Mouse (Mus musculus): Measurements from ENCODE around the gene Parp3. TPM values are rescaled to one million over a fixed set of nuclear protein-coding genes. Genes with fewer than 3 reads are reported as not detected.

The Parp3 gene
- polyA plus RNA-seq, 1 experiment from 2014 or later, result 6.1 TPM

DNA sequence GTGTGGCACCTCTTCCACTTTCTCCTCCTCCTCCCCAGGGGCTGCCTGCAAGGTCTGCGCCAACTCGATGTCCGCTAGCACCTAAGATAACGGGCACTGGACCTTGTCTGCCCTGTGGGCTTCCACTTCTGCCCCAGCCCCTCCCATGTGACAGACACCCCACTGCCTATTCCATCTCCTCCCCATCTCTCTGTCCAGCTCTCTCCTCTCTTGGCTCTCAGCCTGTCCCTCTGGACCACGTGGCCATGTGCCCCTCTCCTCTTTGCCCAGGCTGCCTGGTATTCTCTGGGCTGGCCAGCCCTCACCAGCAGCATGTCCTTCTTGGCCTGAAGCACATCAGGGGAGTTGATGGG is 3.0 kb downstream of the Parp3 start:
- peaks cover 3% of the 10 kb centered on the region; the same call in 1 of the 2 replicates for H3K27me3 ChIP-seq
- no peak overlapping the region for H3K4me3 ChIP-seq
- no peaks in the 10 kb centered on the region for H3K9me3 ChIP-seq
- no peak overlapping the region for H3K9ac ChIP-seq
- no peak overlapping the region for H3K4me2 ChIP-seq
- peaks cover 58% of the 10 kb centered on the region for H3K4me1 ChIP-seq
- no peaks in the 10 kb centered on the region for H3K36me3 ChIP-seq
- no peak overlapping the region for H3K27ac ChIP-seq
- ATAC-seq (ENCODE audit: insufficient number of reproducible peaks, low FRiP score, low TSS enrichment, low read depth), result no peak
- 79% methylated on average over 5 of the region's 5 CpGs for WGBS

DNA sequence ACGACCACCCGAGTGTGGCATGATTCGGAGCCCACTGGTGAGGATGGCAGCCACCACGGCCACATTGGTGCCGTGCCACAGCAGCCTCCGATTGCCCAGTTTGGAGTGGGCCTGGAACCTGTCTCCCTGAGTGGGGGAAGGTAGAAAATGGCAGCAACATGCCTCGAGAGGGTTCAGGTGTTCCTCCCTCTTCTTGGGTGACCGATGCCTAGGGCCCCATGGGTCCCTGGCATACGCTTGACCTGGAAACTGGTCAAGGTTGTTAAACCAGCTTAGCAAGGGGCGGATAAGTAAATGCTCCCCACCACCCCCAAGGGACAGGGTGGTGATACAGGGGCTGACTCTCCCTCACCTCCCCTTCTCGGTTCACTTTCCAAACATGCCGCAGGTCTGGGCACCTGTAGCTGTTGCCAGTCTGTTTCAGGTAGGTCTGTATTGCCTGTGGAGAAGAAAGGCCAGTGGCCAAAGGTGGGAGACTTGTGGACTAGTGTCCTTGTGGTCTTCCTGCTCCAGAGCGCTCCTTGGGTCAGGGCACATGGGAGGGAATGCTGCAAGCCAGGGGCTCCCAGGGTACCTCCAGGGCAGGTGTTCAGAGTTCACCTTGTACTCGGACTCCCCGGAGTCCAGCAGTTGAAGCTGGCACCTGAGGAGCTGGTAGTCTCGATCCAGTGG is 3.5 kb downstream of the Parp3 start:
- H3K4me1 ChIP-seq, result peaks cover 53% of the 10 kb centered on the region
- 87% methylated on average over 16 of the region's 16 CpGs for WGBS

DNA sequence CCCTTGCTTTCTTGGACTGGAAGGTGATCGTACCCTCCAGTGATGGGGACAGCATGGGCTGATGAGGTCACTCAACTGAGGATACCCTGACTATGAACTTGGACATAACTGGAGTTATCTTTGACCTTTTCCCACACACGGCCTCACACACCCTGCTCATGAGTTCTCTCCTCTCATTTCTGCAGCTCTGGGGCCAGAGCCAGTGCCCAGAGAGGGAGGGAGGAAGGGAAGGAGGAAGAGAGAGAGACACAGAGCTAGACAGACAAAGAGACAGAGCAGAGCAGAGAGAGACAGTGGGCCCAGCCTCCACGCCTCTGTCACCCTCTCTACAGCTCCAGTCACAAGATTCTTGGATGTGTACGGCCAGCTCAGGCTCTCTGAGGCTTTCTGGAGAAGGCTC is 4.4 kb downstream of the Parp3 start:
- WGBS, result 69% methylated on average over 4 of the region's 4 CpGs
- no peak for ATAC-seq (ENCODE audit: insufficient number of reproducible peaks, low FRiP score, low TSS enrichment, low read depth)
- no peak overlapping the region for H3K4me2 ChIP-seq

More for the DNA sequence above, 3.5 kb downstream of the Parp3 start:
- Histone ChIP-seq H3K9me3 (no peaks in the 10 kb centered on the region), H3K27ac (no peak overlapping the region), H3K4me2 (no peak overlapping the region), H3K9ac (no peak overlapping the region), H3K36me3 (no peaks in the 10 kb centered on the region), H3K27me3 (peaks cover 3% of the 10 kb centered on the region; the same call in 1 of the 2 replicates), H3K4me3 (no peak overlapping the region)
- no peak for ATAC-seq (ENCODE audit: insufficient number of reproducible peaks, low FRiP score, low TSS enrichment, low read depth)

DNA sequence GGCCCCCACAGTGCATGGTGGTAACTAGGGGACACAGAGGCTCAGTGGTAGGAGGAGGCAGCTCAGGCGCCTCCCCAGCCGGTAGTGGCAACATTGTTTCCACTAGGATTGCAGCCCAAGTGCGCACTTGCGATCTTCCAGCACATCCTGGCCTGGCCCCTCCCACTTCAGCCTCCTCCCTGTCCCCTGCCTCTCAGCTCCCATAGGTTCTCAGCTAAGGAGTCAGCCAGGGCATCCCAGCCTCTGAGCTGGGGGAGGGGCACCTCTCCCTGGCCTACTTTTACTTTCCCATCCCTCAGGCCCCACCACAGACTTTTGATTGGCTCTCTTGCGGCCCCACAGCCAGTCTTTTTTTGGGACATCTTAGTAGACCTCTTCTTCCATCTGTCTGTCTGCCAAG is 4.9 kb downstream of the Parp3 start:
- Histone ChIP-seq H3K4me2 (peak overlapping the region; percentile 15), H3K9me3 (no peaks in the 10 kb centered on the region), H3K4me3 (no peak overlapping the region), H3K9ac (no peak overlapping the region), H3K27me3 (peaks cover 3% of the 10 kb centered on the region; the same call in 1 of the 2 replicates), H3K4me1 (peaks cover 43% of the 10 kb centered on the region), H3K36me3 (no peaks in the 10 kb centered on the region), H3K27ac (no peak overlapping the region)
- WGBS, result 10% methylated on average over 5 of the region's 5 CpGs
- no peak for ATAC-seq (ENCODE audit: insufficient number of reproducible peaks, low FRiP score, low TSS enrichment, low read depth)

More for the DNA sequence above, 4.4 kb downstream of the Parp3 start:
- H3K27me3 ChIP-seq, result peaks cover 3% of the 10 kb centered on the region; the same call in 1 of the 2 replicates
- H3K9ac ChIP-seq, result no peak overlapping the region
- no peaks in the 10 kb centered on the region for H3K36me3 ChIP-seq
- H3K9me3 ChIP-seq, result no peaks in the 10 kb centered on the region
- H3K4me3 ChIP-seq, result no peak overlapping the region
- peaks cover 45% of the 10 kb centered on the region for H3K4me1 ChIP-seq
- H3K27ac ChIP-seq, result no peak overlapping the region

DNA sequence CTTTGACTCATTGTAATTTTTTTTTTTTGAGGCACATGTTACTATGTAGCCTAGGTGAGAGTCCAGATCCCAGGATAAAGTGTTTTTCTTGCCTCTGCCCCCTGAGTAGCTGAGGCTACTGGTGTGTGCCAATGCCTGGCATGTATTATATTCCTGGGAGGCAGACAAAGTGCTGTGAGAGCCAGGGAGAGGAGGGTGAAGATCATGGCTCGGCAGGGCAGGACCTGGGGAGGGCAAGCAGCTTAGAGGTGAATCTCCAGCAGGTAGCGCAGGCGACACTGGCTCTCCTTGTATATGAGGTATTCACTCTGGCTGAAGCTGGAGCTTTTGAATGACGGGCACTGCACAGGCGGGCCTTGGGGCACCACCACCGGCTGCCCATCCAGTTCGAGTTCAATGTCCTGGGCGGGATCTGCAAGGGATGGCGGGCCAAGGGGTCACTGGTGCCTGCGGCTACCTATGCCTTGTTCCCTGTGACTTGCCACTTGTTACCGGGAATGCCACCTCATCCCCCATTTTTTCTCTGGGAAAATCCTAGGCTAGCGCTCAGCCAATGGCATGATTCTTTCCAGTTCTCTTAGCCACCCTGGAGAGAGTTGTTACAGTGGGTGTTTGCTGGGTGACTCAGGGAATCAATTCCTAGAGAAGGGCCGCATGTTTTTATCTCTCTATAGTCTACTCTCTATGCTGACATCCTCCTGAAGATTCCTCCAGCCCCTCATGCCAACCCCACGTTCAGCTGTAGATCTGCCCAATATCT is 5.6 kb downstream of the Parp3 start:
- Histone ChIP-seq H3K9ac (no peak overlapping the region), H3K9me3 (no peaks in the 10 kb centered on the region), H3K27ac (no peak overlapping the region), H3K4me3 (no peak overlapping the region), H3K4me2 (peak overlapping the region; percentile 15; the same call in 1 of the 2 replicates), H3K36me3 (no peaks in the 10 kb centered on the region), H3K27me3 (peaks cover 3% of the 10 kb centered on the region; the same call in 1 of the 2 replicates), H3K4me1 (peaks cover 38% of the 10 kb centered on the region)
- WGBS, result 67% methylated on average over 14 of the region's 14 CpGs
- no peak for ATAC-seq (ENCODE audit: insufficient number of reproducible peaks, low FRiP score, low TSS enrichment, low read depth)

DNA sequence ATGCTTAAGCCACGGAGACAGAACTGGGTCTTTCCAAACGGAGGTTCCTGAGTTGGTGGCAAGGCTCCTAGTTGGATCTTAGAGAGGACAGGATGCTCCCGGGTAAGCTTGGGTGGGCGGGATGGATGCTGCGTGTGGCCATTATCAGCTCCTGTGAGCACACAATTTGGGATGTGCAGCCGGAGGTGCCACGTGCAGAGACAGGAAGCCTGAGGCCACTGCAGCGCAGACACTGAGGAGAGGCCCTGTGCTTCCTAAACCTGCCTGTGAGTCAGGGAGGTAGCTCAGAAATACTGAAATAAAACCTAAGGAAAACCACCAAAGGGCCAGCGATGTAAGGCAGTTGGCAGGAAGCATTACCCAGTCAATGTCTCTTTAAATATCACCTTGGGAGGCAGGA is 7.0 kb downstream of the Parp3 start:
- WGBS, result 60% methylated on average over 9 of the region's 9 CpGs

DNA sequence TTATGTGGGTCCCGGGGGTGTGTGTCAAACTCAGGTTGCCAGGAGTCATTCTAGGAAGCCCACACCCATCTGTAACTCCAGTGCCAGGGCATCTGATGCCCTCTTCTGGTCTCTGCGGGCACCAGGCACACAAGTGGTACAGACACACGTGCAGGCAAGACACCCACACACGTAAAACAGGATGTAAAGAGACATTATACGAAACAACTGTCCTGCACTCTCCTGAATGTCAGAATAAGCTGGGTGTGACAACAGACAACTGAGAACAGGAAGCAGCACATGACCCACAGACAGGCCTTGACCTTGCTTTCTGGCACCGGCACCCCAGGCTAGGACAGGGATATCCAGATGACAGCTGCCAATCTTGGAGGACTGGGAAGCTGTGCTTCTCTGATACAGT is 7.4 kb downstream of the Parp3 start:
- no peaks in the 10 kb centered on the region for H3K9me3 ChIP-seq
- peaks cover 3% of the 10 kb centered on the region; the same call in 1 of the 2 replicates for H3K27me3 ChIP-seq
- H3K4me1 ChIP-seq, result peaks cover 36% of the 10 kb centered on the region
- no peaks in the 10 kb centered on the region for H3K36me3 ChIP-seq
- ATAC-seq (ENCODE audit: insufficient number of reproducible peaks, low FRiP score, low TSS enrichment, low read depth), result no peak
- no peak overlapping the region for H3K4me3 ChIP-seq
- WGBS, result 68% methylated on average over 6 of the region's 6 CpGs
- H3K27ac ChIP-seq, result no peak overlapping the region
- no peak overlapping the region for H3K4me2 ChIP-seq
- H3K9ac ChIP-seq, result no peak overlapping the region

More for the DNA sequence above, 7.0 kb downstream of the Parp3 start:
- no peaks in the 10 kb centered on the region for H3K9me3 ChIP-seq
- H3K4me3 ChIP-seq, result no peak overlapping the region
- H3K36me3 ChIP-seq, result no peaks in the 10 kb centered on the region
- peaks cover 36% of the 10 kb centered on the region for H3K4me1 ChIP-seq
- H3K9ac ChIP-seq, result no peak overlapping the region
- H3K27me3 ChIP-seq, result peaks cover 3% of the 10 kb centered on the region; the same call in 1 of the 2 replicates
- no peak overlapping the region for H3K27ac ChIP-seq
- H3K4me2 ChIP-seq, result no peak overlapping the region
- no peak for ATAC-seq (ENCODE audit: insufficient number of reproducible peaks, low FRiP score, low TSS enrichment, low read depth)

DNA sequence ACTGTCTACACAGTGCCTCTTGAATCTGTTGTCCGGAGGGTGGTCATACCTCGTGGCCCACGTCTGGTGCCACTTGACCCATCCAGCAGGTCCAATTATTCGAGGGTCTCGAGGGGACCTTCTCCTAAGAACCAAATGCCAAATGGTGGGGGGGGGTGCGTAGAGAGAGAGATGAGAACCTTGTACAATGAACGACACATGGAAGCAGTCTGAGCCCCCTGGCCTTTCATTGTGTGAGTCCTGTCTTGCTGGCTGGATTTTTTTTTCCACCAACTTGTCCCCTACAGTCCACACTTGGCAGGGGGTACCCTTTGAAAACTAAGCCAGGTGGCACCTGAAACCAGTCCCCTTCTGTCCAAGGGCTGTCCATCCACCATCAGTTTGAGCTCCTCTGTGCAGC is 9.0 kb downstream of the Parp3 start:
- H3K4me3 ChIP-seq, result no peak overlapping the region
- H3K27me3 ChIP-seq, result 0 out of 2 replicates have a peak, but pooled peaks cover 5% of the 10 kb centered on the region
- peaks cover 36% of the 10 kb centered on the region for H3K4me1 ChIP-seq
- H3K9me3 ChIP-seq, result no peaks in the 10 kb centered on the region
- no peak overlapping the region for H3K9ac ChIP-seq
- no peak overlapping the region for H3K27ac ChIP-seq
- WGBS, result 89% methylated on average over 7 of the region's 7 CpGs
- H3K36me3 ChIP-seq, result peaks cover 10% of the 10 kb centered on the region
- H3K4me2 ChIP-seq, result no peak overlapping the region
- no peak for ATAC-seq (ENCODE audit: insufficient number of reproducible peaks, low FRiP score, low TSS enrichment, low read depth)

DNA sequence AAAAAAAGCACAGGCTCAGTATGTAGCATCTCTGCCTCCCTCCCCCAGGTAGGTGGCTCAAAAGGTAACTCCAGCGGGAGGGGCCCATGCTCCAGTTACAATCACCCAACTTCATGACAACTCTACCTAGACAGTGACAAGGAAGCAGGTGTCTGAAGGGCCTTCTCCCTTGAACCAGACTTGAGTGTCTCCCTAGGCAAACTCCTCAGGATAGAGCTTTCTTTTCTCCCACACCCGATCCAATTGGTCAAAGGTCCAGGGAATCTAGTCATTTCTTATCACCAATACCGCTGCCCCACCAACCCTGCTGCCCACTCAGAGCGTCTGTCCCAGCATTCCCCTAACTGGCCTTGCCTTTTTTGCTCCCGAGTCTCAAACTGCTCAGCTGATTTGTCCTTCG is 10.0 kb downstream of the Parp3 start:
- no peak for ATAC-seq (ENCODE audit: insufficient number of reproducible peaks, low FRiP score, low TSS enrichment, low read depth)
- no peak overlapping the region for H3K9ac ChIP-seq
- 0 out of 2 replicates have a peak, but pooled peaks cover 5% of the 10 kb centered on the region for H3K27me3 ChIP-seq
- no peak overlapping the region for H3K4me3 ChIP-seq
- peaks cover 29% of the 10 kb centered on the region for H3K4me1 ChIP-seq
- no peaks in the 10 kb centered on the region for H3K9me3 ChIP-seq
- H3K36me3 ChIP-seq, result peaks cover 19% of the 10 kb centered on the region
- H3K27ac ChIP-seq, result no peak overlapping the region
- H3K4me2 ChIP-seq, result no peak overlapping the region
- 94% methylated on average over 6 of the region's 6 CpGs for WGBS

DNA sequence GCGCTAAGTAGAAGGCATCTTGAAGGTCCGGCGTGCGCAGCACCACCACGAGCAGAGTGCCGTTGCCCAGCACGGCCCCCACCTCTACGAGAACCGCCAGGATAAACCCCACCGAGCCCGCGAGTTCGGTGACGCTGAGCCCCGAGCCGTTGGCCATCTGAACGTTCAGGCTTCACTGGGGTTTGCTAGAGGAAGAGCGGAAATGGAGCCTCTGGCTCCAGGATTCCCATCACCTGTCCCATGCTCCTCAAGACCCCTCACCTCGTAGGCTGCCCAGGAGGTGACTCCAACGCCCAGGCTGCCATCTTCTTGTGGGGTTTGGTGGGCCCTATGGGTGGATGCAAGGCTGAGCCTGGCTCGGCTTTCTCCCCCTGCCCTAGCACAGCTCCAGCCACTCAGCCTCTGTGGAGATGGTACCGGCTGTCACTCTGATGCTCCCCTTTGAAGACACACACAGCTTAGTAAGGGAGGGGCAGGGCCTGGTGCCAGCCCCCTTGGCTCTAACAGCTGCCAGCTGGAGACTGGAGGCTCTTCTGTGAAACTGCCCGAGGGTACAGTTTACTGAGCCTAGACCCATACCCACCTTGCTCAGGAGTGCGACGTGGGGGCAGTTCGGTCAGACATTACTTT is 11.1 kb downstream of the Parp3 start, which contains the start of gene Gpr62:
TSS of gene Gpr62 (minus strand) at position 368 of the 630 bp plus-strand sequence.
- peaks cover 27% of the 10 kb centered on the region for H3K36me3 ChIP-seq
- H3K4me1 ChIP-seq, result peaks cover 23% of the 10 kb centered on the region
- WGBS, result 28% methylated on average over 26 of the region's 26 CpGs
- no peaks in the 10 kb centered on the region for H3K9me3 ChIP-seq
- peak within 1 kb of the TSS; percentile 98 for H3K4me2 ChIP-seq
- H3K27me3 ChIP-seq, result 0 out of 2 replicates have a peak, but pooled peaks cover 5% of the 10 kb centered on the region
- no peak for ATAC-seq (ENCODE audit: insufficient number of reproducible peaks, low FRiP score, low TSS enrichment, low read depth)
- H3K4me3 ChIP-seq, result peak within 1 kb of the TSS; percentile 59
- peak within 1 kb of the TSS; percentile 50 for H3K27ac ChIP-seq
- peak within 1 kb of the TSS; percentile 65 for H3K9ac ChIP-seq

DNA sequence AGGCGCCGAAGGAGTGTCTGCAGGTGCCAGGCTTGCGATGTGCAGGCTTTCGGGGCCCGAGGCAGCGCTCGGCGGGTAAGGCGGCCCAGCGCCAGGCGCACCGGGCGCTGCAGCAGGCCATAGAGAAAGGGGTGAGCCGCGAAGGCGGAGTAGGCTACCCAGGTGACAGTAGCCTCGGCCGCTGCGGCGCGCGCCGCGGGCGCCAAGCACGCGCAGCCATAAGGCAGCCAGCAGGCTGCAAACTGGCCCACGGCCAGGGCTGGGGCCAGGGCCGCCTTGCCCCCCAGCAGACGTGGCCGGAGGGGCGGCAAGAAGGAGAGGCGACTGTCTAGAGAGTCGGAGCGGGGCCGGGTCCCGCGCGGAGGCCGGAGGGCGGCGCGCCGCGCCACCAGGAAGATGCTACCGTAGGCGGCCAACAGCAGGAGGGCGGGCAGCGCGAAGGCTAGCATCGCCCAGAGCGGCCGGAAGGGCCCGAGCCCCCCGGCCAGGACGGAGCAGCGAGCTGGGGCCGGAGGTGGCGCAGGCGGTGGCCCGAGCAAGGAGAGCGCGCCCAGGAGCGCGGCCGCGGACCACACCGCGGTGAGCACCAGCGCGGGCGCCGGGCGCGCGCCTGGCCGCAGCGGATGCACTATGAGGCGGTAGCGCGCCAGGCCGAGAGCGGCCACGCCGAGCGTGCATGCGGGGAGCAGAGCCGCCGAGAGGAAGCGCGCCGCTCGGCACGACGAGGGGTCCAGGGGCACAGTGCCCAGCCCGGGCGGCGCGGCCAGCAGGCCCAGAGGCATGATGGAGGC is 11.8 kb downstream of the Parp3 start:
- peak overlapping the region; percentile 50 for H3K27ac ChIP-seq
- peaks cover 33% of the 10 kb centered on the region for H3K36me3 ChIP-seq
- peak overlapping the region; percentile 65 for H3K9ac ChIP-seq
- peak overlapping the region; percentile 98 for H3K4me2 ChIP-seq
- H3K4me1 ChIP-seq, result peaks cover 26% of the 10 kb centered on the region
- H3K4me3 ChIP-seq, result peak overlapping the region; percentile 59
- no peaks in the 10 kb centered on the region for H3K9me3 ChIP-seq
- H3K27me3 ChIP-seq, result 0 out of 2 replicates have a peak, but pooled peaks cover 5% of the 10 kb centered on the region
- peak; percentile 50; the same call in 1 of the 2 replicates for ATAC-seq (ENCODE audit: insufficient number of reproducible peaks, low FRiP score, low TSS enrichment, low read depth)
- WGBS, result 1% methylated on average over 98 of the region's 99 CpGs
